Mouse (Mus musculus): ENCODE results near the gene Sardh. TPM values are rescaled to one million over a fixed set of nuclear protein-coding genes. Genes with fewer than 3 reads are reported as not detected.

Gene Sardh
- polyA plus RNA-seq (2012): not detected in 2 replicates

DNA sequence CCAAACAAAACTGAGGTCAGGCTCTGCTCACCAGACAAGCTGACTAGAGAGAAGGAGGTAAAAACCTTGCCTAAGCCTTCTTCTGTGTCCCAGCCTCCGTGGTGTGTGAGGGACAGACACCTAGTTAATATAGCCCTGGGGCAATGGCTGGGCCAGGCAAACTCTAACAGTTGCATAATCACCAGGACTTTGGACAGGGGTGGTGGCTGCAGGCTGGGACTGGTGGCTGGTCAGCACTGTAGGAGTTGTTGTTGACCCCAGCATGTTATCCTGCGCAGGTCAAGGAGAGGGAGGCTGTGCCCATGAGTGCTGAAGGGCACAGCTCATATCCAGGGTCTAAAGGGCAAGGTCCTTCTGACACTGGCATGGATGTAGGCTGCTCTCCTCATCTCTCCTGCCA, at the start of gene Sardh:
Sardh (minus strand) TSS at position 127 of the 400 bp plus-strand sequence.
- no peak for TF ChIP-seq GATA1 (IDR thresholded peaks at IDR 0.05; ENCODE audit: low read length)

DNA sequence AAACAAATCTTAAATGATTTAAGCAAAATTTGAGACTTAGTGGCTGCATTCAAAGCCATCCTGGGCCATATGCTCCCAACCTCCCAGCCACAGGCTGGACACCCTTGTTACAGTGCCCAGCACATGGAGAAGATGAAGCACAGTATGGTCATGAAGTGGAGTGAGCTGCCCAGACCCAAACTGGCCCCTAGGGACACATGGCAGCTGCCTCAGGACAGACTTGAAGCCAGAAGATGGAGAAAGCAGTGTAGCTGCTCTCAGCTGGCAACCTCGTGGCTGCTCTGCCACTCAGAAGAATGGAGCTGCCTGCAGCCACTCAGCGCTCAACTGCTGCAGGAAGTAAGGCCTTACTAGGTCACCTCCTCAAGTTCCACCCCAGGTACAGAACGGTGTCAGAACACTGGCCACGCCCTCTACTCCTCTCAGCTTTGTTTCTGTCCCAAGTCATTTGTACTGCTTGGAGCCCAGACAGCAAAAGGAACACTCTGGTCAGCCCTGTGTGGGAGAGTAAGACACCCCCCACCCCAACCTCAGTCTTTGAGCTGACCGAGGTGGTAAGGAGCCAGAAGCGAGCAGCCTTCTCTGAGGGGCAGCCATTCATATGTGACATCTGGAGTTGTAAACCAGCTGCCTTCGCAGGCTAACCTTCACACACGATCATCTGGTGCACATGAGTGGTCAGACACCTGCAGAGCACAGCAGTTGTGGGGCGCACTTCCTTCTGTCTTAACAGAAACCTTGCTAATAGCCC, 48.7 kb upstream of the Sardh start:
- TF ChIP-seq GATA1 (IDR thresholded peaks at IDR 0.05; ENCODE audit: low read length): no peak

DNA sequence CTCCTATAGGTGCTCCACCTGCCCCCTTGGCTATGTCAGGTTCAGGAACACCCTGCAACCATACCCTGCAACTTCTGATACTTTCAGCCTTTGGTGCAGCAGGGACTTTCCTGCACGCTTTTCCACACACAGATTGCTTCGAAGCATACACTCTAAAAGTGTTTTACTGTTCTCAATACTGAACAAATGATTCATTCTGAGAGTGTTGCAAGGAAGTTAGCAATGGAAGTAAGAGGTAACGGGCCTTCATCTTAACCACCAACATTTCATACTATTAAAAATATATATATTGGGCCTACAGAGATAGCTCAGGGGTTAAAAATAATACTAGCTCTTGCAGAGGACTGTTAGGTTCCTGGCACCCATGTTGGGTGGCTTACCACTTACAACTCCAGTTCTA, 46.6 kb upstream of the Sardh start:
- TF ChIP-seq GATA1 (IDR thresholded peaks at IDR 0.05; ENCODE audit: low read length): no peak

DNA sequence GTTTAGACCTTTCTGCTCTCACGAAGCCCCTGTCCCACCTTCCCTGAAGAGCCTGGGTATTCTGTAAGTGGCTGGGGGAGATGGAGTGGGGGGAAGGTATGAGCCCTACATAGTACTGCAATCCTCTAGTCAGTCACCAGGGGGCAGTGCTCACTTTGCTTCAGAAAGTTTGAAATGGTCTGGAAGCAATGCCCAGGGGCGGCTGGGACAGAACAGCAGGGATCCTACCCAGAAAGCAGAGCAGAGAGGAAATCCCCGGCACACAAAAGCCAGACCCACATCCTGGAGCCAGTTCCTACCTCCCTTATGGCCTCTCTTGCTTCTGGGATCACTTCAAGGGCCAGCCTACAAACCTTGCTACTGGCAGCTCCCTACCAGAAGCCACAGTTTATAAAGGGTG, 40.9 kb upstream of the Sardh start:
- TF ChIP-seq GATA1 (IDR thresholded peaks at IDR 0.05; ENCODE audit: low read length): no peak

DNA sequence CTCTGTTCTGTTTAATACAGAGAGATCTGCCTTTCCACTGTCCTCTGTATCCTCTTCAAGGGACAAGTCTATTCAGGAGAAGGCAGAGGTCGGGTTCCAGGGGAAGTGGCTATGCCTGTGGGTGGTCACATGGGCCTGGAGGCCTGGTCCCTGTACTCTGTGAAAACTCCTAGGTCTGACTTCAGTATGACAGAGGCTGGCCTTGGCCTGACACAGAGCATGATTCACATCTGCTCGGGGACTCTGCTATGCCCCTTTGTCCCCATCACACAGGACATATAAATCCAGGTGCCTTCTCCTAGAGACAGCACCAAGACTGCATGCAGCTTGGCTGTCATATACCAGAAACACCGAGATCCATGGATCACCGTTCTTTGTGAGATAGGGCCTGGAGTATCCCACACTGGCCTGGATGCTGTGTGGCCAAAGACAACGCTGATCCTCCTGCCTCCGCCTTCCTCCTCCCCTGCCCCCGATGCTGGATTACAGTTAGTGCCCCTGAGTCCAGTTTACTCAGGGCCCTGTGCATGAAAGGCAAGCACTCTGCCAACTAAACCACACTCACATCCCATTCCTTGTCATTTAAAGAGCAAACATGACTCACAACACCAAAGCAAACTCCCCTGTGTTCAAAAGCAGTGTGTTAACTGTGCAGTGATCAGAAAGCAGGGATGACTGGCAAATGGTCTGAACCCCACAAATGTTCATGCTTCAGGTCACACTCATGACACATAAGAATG, 39.0 kb upstream of the Sardh start:
- no peak for TF ChIP-seq GATA1 (IDR thresholded peaks at IDR 0.05; ENCODE audit: low read length)

DNA sequence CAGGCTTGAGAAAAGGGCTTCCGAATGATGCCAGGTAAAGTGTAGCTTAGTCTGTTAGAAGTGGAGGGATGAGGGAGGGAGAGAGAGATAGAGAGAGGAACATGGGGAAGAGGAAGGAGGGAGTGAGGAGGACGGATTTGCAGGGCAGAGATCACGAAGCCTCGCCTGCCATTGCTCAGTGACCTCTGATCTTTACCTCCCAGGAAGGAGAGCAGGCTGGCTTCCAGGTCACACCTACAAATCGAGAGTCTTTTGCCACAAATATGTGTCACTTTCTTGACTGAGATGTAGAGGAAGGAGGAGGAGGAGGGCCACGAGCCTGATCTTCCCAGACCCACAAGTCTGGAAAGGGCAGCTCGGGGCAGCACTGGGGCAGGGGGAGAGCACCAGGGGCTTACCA, 36.3 kb upstream of the Sardh start:
- TF ChIP-seq GATA1 (IDR thresholded peaks at IDR 0.05; ENCODE audit: low read length): no peak

DNA sequence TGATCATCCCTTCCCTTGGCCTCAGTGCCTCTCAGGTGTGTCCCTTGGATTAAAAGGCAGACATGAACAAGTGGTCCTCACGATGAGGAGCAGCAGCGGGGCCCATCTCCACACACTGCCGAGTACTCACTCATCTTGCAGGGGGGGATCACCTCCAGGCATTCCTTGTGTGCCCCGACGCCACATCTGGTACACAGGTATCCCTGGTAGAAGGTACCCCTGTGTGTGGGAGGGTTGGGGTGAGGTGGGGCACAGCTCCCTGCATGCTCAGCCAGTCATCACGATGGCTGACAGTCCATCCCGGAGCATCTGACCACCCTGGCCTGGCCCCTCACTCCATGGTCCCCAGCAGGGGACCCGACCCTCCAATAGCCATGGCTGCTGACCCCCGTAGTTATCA, 33.6 kb upstream of the Sardh start:
- TF ChIP-seq GATA1 (IDR thresholded peaks at IDR 0.05; ENCODE audit: low read length): no peak

DNA sequence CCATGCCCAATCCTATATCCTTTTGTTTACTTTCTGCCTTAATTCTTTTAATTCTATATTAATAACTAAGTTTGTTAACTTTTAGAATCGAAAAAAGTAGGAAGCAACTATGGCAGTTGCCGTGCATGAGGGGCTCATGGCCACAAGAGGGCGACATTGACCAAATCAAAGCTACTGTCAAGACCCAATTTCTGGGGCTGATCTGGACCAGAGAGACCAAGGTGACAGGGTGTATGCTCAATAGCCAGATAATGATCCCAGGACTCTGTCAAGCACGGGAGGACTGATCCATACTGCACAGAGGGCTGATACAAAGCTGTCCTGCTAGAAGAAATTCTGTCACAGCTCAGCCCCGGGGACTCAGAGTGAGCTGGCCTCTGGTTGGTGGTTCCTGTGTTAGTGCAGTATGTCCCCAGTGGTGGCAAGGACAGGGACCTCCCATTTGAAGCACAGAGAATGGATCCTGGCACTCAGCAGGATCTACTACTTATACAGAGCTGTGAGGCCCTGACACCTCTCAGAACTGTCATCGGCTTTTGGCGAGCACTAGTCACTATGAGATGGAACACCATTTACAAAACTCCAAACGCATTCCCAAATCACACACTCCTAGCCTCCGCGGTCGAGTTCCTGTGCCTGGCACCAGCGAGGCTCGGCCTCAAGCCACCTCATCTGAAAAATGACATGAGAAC, 32.9 kb upstream of the Sardh start:
- no peak for TF ChIP-seq GATA1 (IDR thresholded peaks at IDR 0.05; ENCODE audit: low read length)

DNA sequence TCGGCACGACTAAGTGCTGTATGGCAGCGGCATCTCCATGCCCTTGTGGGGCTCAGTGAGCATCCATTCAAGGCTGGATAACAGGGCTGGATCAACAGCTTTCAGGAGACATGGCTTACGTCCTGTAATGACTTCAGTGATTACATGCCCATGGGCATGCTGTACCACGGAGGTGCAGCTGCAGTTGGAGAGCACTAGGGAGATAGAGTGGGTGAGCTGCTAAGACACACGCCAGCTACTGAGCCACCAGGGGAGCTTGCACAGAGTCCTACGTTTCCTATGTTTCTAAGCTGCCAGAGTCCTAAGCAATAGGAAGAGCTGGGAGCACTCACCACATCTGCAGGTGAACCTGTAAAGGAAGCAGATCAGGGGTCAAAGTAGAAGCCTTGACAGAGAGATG, 30.7 kb upstream of the Sardh start:
- TF ChIP-seq GATA1 (IDR thresholded peaks at IDR 0.05; ENCODE audit: low read length): no peak

DNA sequence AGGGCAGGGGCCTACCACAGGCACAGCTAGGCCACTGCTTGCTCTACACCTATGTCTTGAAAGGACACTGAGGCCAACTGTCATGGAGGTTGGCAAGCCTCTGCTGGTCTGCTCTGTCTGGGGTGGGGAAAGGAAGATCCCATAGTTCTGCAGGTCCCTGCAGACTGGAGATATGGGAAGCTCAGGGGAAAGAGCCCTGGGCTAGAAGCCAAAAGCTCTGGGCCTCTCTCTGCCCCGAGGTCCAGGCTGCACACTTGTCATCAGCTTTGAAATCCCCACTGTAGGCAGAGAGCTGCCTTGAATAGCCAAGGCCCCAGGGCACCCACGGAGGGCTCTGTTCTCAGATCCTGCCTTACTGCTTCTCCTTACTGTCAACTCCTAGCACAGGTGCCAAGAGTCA, 20.2 kb upstream of the Sardh start:
- TF ChIP-seq GATA1 (IDR thresholded peaks at IDR 0.05; ENCODE audit: low read length): no peak

DNA sequence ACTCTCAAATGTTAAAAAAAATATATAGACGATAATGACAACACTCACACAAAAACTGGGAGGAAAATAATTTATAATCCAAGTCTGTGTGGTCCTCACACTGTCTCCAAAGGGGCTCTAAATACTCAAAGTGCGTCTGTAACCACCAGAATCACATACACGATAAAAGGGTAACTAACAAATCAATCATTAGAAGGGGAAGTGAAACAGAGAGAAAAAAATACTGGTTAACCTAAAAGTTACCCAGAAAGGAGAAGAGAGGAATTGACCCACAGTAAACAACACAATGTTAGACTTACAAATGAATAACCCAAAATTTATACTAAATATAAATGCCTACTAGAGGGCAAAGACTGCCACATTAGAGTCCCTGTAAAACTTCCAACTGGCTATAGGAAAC, 17.7 kb upstream of the Sardh start:
- TF ChIP-seq GATA1 (IDR thresholded peaks at IDR 0.05; ENCODE audit: low read length): no peak

DNA sequence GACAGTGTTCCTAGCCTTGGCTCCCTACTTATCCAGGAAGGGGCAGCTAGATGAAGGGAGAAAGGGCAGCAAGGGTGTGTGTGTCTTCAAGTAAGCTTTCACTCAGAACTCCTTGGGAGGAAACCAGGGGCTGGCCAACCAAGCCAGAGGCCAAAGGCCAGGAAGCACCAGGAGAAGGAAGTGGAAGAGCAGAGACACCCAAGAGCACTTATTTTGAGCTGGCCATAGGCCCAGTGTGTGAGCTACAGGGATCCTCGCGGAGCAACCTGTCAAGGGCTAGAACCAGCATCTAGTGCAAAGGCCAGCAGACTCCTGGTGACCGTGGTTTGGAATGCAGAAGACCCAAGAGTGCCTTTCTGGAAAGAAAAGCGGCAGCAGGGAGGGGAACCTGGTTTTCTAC, 14.8 kb upstream of the Sardh start:
- no peak for TF ChIP-seq GATA1 (IDR thresholded peaks at IDR 0.05; ENCODE audit: low read length)

DNA sequence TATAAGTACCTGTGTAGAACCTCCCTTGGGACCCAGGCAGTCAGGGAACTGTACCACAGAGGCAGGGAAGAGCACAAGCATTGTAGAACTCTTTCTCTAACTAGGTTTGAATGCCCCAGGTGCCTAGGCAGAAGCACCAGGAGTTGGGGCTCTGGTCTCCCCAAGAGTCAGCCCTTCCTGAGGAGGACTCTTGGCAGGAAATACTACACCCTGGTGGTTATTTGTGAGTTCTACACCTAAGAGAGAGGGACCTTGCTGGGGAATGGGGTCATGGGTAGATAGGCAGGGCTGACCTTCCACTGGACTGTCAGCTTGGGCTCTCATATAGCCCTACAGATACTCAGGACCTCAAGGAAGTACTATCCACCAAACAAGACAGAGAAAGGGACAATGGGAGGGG, 3.3 kb upstream of the Sardh start:
- no peak for TF ChIP-seq GATA1 (IDR thresholded peaks at IDR 0.05; ENCODE audit: low read length)

DNA sequence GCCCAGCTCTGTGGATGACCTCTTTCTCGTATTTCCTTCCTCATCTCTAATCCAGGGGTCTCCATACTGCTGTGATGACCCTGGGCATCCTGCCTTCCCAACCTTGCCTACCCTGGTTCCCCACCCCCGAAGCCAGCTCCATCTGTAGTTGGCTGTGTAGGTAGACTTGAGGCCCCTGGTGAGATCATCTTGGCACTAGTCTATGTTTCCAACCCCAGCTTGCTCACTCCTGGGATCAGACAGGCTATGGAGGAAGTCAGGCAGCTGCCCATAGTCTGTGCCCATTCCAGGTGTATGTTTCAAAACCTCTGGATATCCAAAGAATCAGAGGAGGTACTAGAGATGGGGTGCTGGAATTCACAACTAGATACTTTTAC, 662 bp downstream of the Sardh start:
- TF ChIP-seq GATA1 (IDR thresholded peaks at IDR 0.05; ENCODE audit: low read length): no peak

DNA sequence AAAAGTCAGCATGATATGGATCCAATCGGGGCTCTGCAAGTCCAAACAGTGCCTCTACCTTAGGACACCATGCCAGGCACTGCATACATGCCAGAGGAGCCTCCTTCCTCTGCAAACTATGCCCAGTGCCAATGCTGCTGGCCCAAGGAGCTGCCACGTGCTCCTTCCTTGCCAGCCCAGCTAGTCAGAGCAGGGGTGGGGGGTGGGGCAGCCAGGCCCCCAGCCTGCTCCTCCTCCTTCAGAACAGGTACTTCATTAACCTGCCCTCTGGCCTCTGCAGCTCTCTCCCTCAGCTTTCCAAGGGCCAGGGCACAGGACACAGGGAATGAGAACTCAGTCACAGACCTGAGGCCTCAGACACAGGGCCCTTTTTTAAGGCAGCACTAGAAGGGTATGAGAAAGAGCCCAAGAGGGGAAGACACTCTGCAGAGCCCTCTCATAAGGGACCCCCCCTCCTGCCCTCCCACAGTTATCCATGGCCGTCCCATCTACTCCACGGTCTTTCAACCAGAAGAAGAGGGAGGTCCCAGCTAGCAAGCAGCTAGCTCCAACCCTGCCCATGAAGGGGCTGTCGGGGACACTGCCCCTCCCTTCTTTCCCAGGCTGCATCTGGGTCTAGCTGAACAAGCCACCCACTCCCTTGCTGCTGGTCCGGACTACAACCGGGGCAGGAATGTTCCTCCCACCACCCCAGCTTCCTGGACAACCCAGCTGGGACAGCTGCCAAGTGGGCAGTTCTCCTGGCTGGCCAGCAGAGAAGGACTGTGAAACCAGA, 1.2 kb downstream of the Sardh start:
- TF ChIP-seq GATA1 (IDR thresholded peaks at IDR 0.05; ENCODE audit: low read length): no peak

DNA sequence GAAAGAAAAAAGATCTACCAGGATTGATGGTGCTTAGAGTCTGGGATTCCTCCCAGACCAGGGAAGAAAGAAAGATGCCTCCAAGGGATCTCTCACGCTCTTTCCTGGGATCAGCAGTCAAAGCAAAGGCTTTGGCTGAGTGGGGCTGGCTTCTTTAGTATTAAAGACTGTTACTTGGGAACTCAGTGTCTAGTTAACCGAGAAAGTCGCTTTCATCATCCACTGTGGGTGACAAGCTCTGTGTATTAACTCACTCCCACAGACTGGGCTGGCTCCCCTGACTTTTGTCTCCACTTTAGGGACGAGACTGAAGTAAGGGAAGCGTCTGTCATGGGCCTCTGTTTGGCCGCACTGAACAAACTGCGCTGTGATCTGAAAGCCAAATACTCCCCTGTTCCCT, 2.2 kb downstream of the Sardh start:
- no peak for TF ChIP-seq GATA1 (IDR thresholded peaks at IDR 0.05; ENCODE audit: low read length)

All from G1E-ER4 (cell line).